In genomic region chr1:52427841-52428464, GRCm38 (mm10) we compare ENCODE assay signal across 21 mouse cellular contexts.
DNase-seq lines count a peak whose midpoint lies in the region; ATAC-seq and TF ChIP-seq lines count a peak whose summit lies in the region.
"Had no signal": no experiment of that assay in that cellular context is flagged by ENCODE, and none has a peak within 500 bp of the region (broad histone marks: within the 10 kb centered on the region; RNA-seq: fewer than 3 reads in every experiment).

No protein-coding gene starts in this region.

- peak; percentile 17 for DNase-seq in embryonic facial prominence, embryonic 14.5 days (ENCODE audit: low spot score)
- no peak for DNase-seq in embryonic facial prominence, embryonic 10.5 days (ENCODE audit: low spot score)
- no peak for DNase-seq in liver, postnatal 0 days
- DNase-seq in liver (no peak), CH12.LX (ENCODE audit: extremely low read depth) (no peak)
- DNase-seq in embryo, embryonic 11.5 days (ENCODE audit: low read depth, low spot score), result peak; percentile 1
- no peak for DNase-seq in forebrain, embryonic 10.5 days (ENCODE audit: extremely low spot score, low spot score)
- DNase-seq in cerebellum, adult 9-10 months, result no peak
- DNase-seq: B cell, adult 2 months; cerebellum, adult 8-10 months; gastrocnemius, adult 2 months; heart, adult 2 months; kidney, adult 11 months; kidney, postnatal 25 days; left cerebral cortex, postnatal 4 days; liver, embryonic 13.5 days; thymus, postnatal 25 days had no signal

- no peaks in the 10 kb centered on the region for H3K79me2 ChIP-seq in CH12.LX (replicated peaks; ENCODE audit: control insufficient read depth, extremely low read depth, insufficient read depth, poor library complexity, severe bottlenecking)

- no peak for TF ChIP-seq EP300 in liver, postnatal 0 days (IDR thresholded peaks at IDR 0.05; ENCODE audit: low read depth)
- TF ChIP-seq EP300 in CH12.LX (IDR thresholded peaks at IDR 0.05; ENCODE audit: low read length), result no peak

- TF ChIP-seq RAD21 in CH12.LX (IDR thresholded peaks at IDR 0.05; ENCODE audit: low read depth, low read length), result no peak

- H3K27me3 ChIP-seq in embryonic facial prominence, embryonic 14.5 days (replicated peaks; ENCODE audit: control insufficient read depth, insufficient read depth, low read length), result no peaks in the 10 kb centered on the region
- no peaks in the 10 kb centered on the region for H3K27me3 ChIP-seq in embryonic facial prominence, embryonic 10.5 days (replicated peaks; ENCODE audit: low read depth, poor library complexity, severe bottlenecking)
- no peaks in the 10 kb centered on the region for H3K27me3 ChIP-seq in liver, postnatal 0 days (ENCODE audit: insufficient read depth, low read length)
- no peaks in the 10 kb centered on the region for H3K27me3 ChIP-seq in CH12.LX (replicated peaks)
- no peaks in the 10 kb centered on the region for H3K27me3 ChIP-seq in forebrain, embryonic 10.5 days (ENCODE audit: poor library complexity, severe bottlenecking)
- H3K27me3 ChIP-seq: forebrain, embryonic 12.5 days; heart, embryonic 15.5 days; liver, embryonic 13.5 days had no signal

- TF ChIP-seq POLR2A in CH12.LX (IDR thresholded peaks at IDR 0.05; ENCODE audit: low read depth, low read length), result no peak

- no peaks in the 10 kb centered on the region for H3K4me1 ChIP-seq in embryonic facial prominence, embryonic 14.5 days (ENCODE audit: control insufficient read depth, insufficient read depth, low read length)
- H3K4me1 ChIP-seq in embryonic facial prominence, embryonic 10.5 days, result no peaks in the 10 kb centered on the region
- H3K4me1 ChIP-seq in liver, postnatal 0 days (ENCODE audit: insufficient read depth), result peaks cover 5% of the 10 kb centered on the region
- H3K4me1 ChIP-seq in CH12.LX (ENCODE audit: control insufficient read depth in 1 of 2, insufficient read depth in 2 of 2), result peaks cover 10 to 38% of the 10 kb centered on the region in 2 experiments
- H3K4me1 ChIP-seq in forebrain, embryonic 10.5 days, result no peaks in the 10 kb centered on the region
- H3K4me1 ChIP-seq: forebrain, embryonic 12.5 days; heart, embryonic 15.5 days; liver, embryonic 13.5 days; midbrain, embryonic 10.5 days had no signal

- no peaks in the 10 kb centered on the region for H3K9me3 ChIP-seq in embryonic facial prominence, embryonic 14.5 days (ENCODE audit: control insufficient read depth, low read length)
- H3K9me3 ChIP-seq in embryonic facial prominence, embryonic 10.5 days, result no peaks in the 10 kb centered on the region
- H3K9me3 ChIP-seq in liver, postnatal 0 days (ENCODE audit: low read length), result no peaks in the 10 kb centered on the region
- H3K9me3 ChIP-seq in CH12.LX (replicated peaks; ENCODE audit: low read length), result no peaks in the 10 kb centered on the region
- no peaks in the 10 kb centered on the region for H3K9me3 ChIP-seq in forebrain, embryonic 10.5 days
- H3K9me3 ChIP-seq: forebrain, embryonic 12.5 days; heart, embryonic 15.5 days; liver, embryonic 13.5 days; midbrain, embryonic 10.5 days had no signal

- H3K4me2 ChIP-seq in embryonic facial prominence, embryonic 14.5 days (ENCODE audit: low read depth, low read length), result no peak overlapping the region
- H3K4me2 ChIP-seq in liver, postnatal 0 days (ENCODE audit: low read depth, low read length), result no peak overlapping the region
- H3K4me2 ChIP-seq in CH12.LX (ENCODE audit: insufficient read depth, low read depth, poor library complexity, severe bottlenecking), result no peak overlapping the region
- H3K4me2 ChIP-seq: forebrain, embryonic 12.5 days; heart, embryonic 15.5 days; liver, embryonic 13.5 days had no signal

- dilution Hi-C loops in CH12.LX (cut with MboI; ENCODE audit: extremely low pct_ligation_motif_present, extremely low pct_unique_long_range_greater_than_20kb, low sequenced_read_pairs), result no loop called here

- in situ Hi-C loops in CH12.LX (cut with MboI; ENCODE audit: low pct_ligation_motif_present, low pct_unique_long_range_greater_than_20kb, low sequenced_read_pairs), result no loop called here

- H3K9ac ChIP-seq in embryonic facial prominence, embryonic 14.5 days (ENCODE audit: low read depth, low read length), result no peak overlapping the region
- H3K9ac ChIP-seq in liver, postnatal 0 days (replicated peaks), result no peak overlapping the region
- no peak overlapping the region for H3K9ac ChIP-seq in CH12.LX (ENCODE audit: insufficient read depth, low read depth)
- H3K9ac ChIP-seq: forebrain, embryonic 12.5 days; heart, embryonic 15.5 days; liver, embryonic 13.5 days had no signal

- no peak for ATAC-seq in embryonic facial prominence, embryonic 14.5 days (ENCODE audit: low read depth)
- peak; percentile 77 for ATAC-seq in liver, postnatal 0 days

- TF ChIP-seq CTCF in liver, postnatal 0 days (IDR thresholded peaks at IDR 0.05; ENCODE audit: low read depth), result no peak
- no peak for TF ChIP-seq CTCF in CH12.LX (conservative IDR thresholded peaks at IDR 0.05 in 1 of 2, IDR thresholded peaks at IDR 0.05 in 1 of 2; ENCODE audit: low read depth in 2 of 2, low read length in 2 of 2)

- H3K27ac ChIP-seq in embryonic facial prominence, embryonic 14.5 days (replicated peaks; ENCODE audit: low read depth, low read length), result no peak overlapping the region
- H3K27ac ChIP-seq in embryonic facial prominence, embryonic 10.5 days (replicated peaks), result no peak overlapping the region
- peak overlapping the region; percentile 29; the same call in 1 of the 2 replicates for H3K27ac ChIP-seq in liver, postnatal 0 days (ENCODE audit: low read depth)
- no peak overlapping the region for H3K27ac ChIP-seq in CH12.LX (ENCODE audit: insufficient read depth, low read depth)
- no peak overlapping the region for H3K27ac ChIP-seq in forebrain, embryonic 10.5 days
- H3K27ac ChIP-seq: forebrain, embryonic 12.5 days; gastrocnemius, adult 2 months; heart, adult 2 months; heart, embryonic 15.5 days; left cerebral cortex, adult 2 months; liver, embryonic 13.5 days; midbrain, embryonic 10.5 days had no signal

- H3K4me3 ChIP-seq in embryonic facial prominence, embryonic 14.5 days (ENCODE audit: low read depth, low read length), result no peak overlapping the region
- no peak overlapping the region for H3K4me3 ChIP-seq in embryonic facial prominence, embryonic 10.5 days
- H3K4me3 ChIP-seq in liver, postnatal 0 days (ENCODE audit: low read depth, low read length), result no peak overlapping the region
- H3K4me3 ChIP-seq in CH12.LX (replicated peaks in 1 of 3; ENCODE audit: low read depth in 2 of 3, low read length in 2 of 3, poor library complexity in 1 of 3), result no peak overlapping the region
- H3K4me3 ChIP-seq in forebrain, embryonic 10.5 days, result no peak overlapping the region
- H3K4me3 ChIP-seq: forebrain, embryonic 12.5 days; gastrocnemius, adult 2 months; heart, adult 2 months; heart, embryonic 15.5 days; left cerebral cortex, adult 2 months; liver, embryonic 13.5 days; midbrain, embryonic 10.5 days had no signal

- 63% methylated on average over 2 of the region's 2 CpGs for WGBS in embryonic facial prominence, embryonic 14.5 days
- 79% methylated on average over 2 of the region's 2 CpGs for WGBS in embryonic facial prominence, embryonic 10.5 days
- 61% methylated on average over 2 of the region's 2 CpGs for WGBS in liver, postnatal 0 days (ENCODE audit: insufficient replicate concordance)
- 78% methylated on average over 2 of the region's 2 CpGs for WGBS in forebrain, embryonic 10.5 days

- no peaks in the 10 kb centered on the region for H3K36me3 ChIP-seq in embryonic facial prominence, embryonic 14.5 days (ENCODE audit: control insufficient read depth, insufficient read depth, low read length)
- H3K36me3 ChIP-seq in embryonic facial prominence, embryonic 10.5 days (replicated peaks), result no peaks in the 10 kb centered on the region
- H3K36me3 ChIP-seq in liver, postnatal 0 days (replicated peaks; ENCODE audit: insufficient read depth, low read length), result no peaks in the 10 kb centered on the region
- no peaks in the 10 kb centered on the region for H3K36me3 ChIP-seq in CH12.LX (replicated peaks in 1 of 2; ENCODE audit: control insufficient read depth in 1 of 2, insufficient read depth in 1 of 2, low read length in 1 of 2)
- no peaks in the 10 kb centered on the region for H3K36me3 ChIP-seq in forebrain, embryonic 10.5 days (replicated peaks)
- H3K36me3 ChIP-seq: forebrain, embryonic 12.5 days; heart, embryonic 15.5 days; liver, embryonic 13.5 days; midbrain, embryonic 10.5 days had no signal

TF ChIP-seq in CH12.LX, 34 proteins besides CTCF, POLR2A, EP300 and RAD21:
- no peak for TF ChIP-seq CHD2 (IDR thresholded peaks at IDR 0.05; ENCODE audit: low read length)
- no peak for TF ChIP-seq MAFK (IDR thresholded peaks at IDR 0.05; ENCODE audit: insufficient replicate concordance, low read length)
- TF ChIP-seq MEF2A (IDR thresholded peaks at IDR 0.05; ENCODE audit: borderline replicate concordance, low read depth, low read length), result no peak
- no peak for TF ChIP-seq USF1 (IDR thresholded peaks at IDR 0.05; ENCODE audit: low read depth, low read length)
- TF ChIP-seq ZNF384 (IDR thresholded peaks at IDR 0.05; ENCODE audit: low read depth, low read length), result peak; percentile 68

Comparison
In these comparisons a context has a peak if more than half of its experiments do, and no peak if none do; other contexts are left out.
1. DNase-seq: peak in embryonic facial prominence, embryonic 14.5 days (single experiment) and embryo, embryonic 11.5 days (single experiment); none in embryonic facial prominence, embryonic 10.5 days (single experiment), liver, postnatal 0 days (single experiment), liver (single experiment), CH12.LX (single experiment), forebrain, embryonic 10.5 days (single experiment) and cerebellum, adult 9-10 months (single experiment).